Mouse (Mus musculus): Measurements from ENCODE around the gene Pus3.

Gene Pus3

DNA sequence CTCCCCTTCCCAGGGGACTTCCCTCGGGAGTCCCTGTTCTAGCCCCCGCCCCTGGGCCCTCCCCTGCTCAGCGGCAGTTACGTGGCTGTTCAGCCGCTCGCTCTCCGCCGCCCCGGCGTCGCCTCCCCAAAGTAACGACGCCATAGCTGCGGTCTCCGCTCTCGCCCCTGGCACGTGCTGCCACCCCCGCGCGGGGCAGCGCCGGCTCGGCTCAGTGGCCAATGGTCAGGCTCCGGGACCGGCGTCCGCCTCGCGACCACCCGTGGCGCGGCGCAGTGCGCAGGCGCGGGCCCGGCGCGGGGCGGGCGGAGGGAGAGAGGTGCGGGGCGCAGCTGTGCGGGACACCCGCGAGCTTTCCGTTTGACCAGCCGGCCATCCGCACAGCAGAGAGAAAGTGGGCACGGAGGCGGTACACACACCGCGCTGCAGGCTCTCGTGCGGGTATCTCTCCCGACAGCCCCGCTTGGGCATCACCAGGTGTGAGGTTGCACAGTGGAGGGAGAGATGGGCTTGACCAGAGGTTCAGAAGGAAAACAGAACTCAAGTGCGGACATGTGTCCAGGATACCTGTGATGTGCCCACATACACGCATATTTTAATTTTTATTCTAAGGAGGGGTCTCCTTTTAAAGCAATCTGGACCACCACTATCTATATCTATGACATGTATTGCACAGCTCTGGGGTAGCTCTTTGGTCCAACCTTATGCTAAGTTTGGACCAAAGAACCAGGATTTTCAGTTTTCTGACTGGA, at the start of gene Pus3, which contains the start of gene Ddx25:
Pus3 (plus strand) TSS at position 339 of the 752 bp plus-strand sequence.
Ddx25 (minus strand) TSS at position 272 of the 752 bp plus-strand sequence.
- Histone ChIP-seq H3K36me3 (ENCODE audit: control insufficient read depth, insufficient read depth, low read length, poor library complexity, severe bottlenecking) (0 out of 2 replicates have a peak, but pooled peaks cover 3% of the 10 kb centered on the region), H3K27me3 (ENCODE audit: control insufficient read depth, insufficient read depth, low read length, poor library complexity, severe bottlenecking) (no peaks in the 10 kb centered on the region; the same call in 1 of the 2 replicates)
- peak; percentile 44 for DNase-seq (ENCODE audit: low read depth, low spot score)

DNA sequence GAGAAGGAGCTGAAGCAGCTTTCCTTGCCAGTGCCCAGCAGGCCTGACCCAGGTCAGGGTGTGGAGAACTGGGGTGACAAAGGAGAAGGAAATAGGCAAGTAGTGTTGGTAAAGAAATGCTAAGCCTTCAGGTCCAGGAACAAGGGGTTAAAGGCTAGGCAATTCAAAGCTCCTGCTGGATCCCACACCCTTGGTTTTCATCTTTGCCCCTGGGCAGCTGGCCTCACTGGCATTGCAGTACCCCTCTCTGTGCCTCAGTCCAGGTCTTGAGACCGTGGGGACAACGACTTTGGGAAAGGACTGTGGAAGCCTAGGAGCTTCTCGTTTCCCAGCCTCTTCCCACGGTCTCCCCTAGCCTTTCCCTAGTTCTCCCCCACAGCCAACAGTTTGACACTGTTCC, 44.5 kb upstream of the Pus3 start:
- Histone ChIP-seq H3K36me3 (ENCODE audit: control insufficient read depth, insufficient read depth, low read length, poor library complexity, severe bottlenecking) (no peaks in the 10 kb centered on the region), H3K27me3 (ENCODE audit: control insufficient read depth, insufficient read depth, low read length, poor library complexity, severe bottlenecking) (no peaks in the 10 kb centered on the region)
- no peak for DNase-seq (ENCODE audit: low read depth, low spot score)

DNA sequence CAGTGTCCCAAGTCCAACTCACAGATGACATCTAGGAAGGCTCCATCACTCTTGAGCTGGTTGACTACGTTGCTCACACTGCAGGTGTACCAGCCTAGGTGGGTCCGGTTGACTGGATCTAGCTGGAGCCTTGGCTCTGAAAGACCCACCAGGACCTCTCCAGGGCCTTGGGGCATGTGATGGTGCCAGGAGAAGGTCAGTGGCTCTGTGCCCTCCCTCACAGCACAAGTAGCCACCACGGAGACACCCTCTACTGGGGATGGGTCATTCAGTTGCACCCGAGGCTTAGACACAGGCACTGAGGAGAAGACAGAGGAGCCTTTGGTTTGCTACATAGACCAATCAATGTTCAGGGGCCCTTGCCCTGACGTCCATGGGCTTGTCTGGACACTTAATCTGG, 42.2 kb upstream of the Pus3 start:
- H3K27me3 ChIP-seq (ENCODE audit: control insufficient read depth, insufficient read depth, low read length, poor library complexity, severe bottlenecking): no peaks in the 10 kb centered on the region

DNA sequence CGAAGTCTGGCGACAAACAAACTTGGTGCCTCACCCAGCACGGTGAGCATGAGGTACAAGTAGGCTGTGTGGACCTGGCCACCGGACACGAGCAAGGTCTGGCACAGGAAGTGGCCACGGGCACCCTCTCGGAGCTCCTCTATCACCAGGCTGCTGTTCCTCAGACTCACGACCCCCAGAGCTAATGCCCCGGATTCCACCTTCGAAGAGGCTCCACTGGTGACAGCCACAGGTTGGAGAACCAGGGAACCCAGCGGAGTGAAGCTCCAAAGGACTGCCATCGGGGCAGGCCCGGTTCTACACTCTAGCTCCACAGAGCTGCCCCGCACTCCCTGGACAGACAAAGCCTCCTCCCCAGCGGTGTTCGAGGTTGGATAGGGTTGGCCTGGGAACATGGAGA, 41.7 kb upstream of the Pus3 start:
- DNase-seq (ENCODE audit: low read depth, low spot score): no peak
- Histone ChIP-seq H3K36me3 (ENCODE audit: control insufficient read depth, insufficient read depth, low read length, poor library complexity, severe bottlenecking) (no peaks in the 10 kb centered on the region), H3K27me3 (ENCODE audit: control insufficient read depth, insufficient read depth, low read length, poor library complexity, severe bottlenecking) (no peaks in the 10 kb centered on the region)

More for the DNA sequence above, 42.2 kb upstream of the Pus3 start:
- no peak for DNase-seq (ENCODE audit: low read depth, low spot score)
- H3K36me3 ChIP-seq (ENCODE audit: control insufficient read depth, insufficient read depth, low read length, poor library complexity, severe bottlenecking): no peaks in the 10 kb centered on the region

DNA sequence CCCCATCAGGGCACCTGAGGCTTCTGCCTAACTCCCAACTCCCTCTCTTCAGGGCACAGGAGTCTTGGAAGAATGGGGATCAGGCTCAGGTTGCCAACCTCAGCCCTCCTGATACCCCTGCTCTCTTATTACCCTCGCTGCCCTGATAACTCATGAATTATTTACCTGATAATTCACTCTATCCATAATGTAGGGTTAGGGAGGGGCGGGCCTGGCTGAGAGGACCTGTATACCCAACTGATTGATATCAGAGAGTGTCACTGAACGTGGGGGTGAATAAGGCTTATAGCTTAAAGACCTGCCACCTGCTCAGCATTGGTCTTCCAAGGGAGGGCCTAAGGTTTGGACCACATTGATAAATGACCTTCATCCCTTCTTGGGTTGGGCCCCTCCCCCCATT, 40.2 kb upstream of the Pus3 start, which contains the start of gene Gm1113:
Gm1113 (minus strand) TSS at position 101 of the 400 bp plus-strand sequence.
- H3K27me3 ChIP-seq (ENCODE audit: control insufficient read depth, insufficient read depth, low read length, poor library complexity, severe bottlenecking): no peaks in the 10 kb centered on the region
- DNase-seq (ENCODE audit: low read depth, low spot score): no peak
- H3K36me3 ChIP-seq (ENCODE audit: control insufficient read depth, insufficient read depth, low read length, poor library complexity, severe bottlenecking): no peaks in the 10 kb centered on the region

DNA sequence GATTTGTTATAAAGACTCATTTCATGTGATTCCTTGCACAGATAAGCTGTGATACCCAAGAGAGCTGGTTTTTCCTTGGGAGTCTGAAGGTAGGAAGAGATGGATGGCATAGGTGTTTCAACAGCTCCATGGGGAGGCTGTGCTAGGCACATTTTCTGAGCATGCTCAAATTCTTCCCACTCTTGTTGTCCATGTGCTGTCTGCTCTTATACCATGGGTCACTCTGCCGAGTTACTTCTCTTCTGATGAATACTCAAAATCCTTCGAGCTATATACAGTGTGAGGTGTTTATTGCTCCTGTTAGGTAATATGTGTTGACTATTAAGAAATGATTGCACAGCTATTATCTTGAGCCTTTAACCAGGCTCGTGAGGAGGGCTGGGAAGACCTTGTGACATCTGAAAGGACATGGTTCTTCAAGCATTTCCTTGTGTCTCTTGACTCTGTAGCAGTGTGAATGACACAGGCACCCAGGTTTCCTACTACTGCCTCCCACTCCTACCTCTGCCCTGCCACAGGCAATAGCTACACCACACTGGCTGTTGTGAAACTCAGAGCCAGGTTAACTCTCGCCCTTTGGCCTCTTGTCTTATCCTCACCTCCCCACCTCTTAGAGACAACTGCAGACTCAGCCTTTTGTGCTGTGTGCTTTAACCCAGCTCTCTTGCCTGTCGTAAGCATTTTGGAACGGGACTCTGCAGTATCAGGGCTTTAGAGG, 37.6 kb upstream of the Pus3 start:
- Histone ChIP-seq H3K27me3 (ENCODE audit: control insufficient read depth, insufficient read depth, low read length, poor library complexity, severe bottlenecking) (no peaks in the 10 kb centered on the region), H3K36me3 (ENCODE audit: control insufficient read depth, insufficient read depth, low read length, poor library complexity, severe bottlenecking) (no peaks in the 10 kb centered on the region)
- DNase-seq (ENCODE audit: low read depth, low spot score): no peak

DNA sequence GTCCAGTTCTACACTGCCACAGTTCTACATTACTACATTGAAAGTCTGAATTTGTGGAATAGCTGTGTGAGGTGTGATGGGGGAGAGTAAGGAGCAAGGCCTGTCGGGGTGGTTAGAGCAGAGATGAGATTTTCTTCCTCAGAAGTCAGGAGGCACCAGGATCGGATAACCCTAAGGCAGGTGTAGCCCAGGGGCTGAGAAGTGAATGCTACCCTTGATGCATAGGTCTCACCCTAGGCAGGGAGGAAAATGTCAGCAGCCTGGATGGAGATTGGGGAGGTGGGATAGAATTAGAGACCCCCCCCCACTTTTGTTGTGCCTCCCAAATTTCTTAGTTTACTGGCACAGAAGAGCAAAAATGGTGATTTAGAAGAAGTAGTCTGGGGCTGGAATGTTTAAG, 36.2 kb upstream of the Pus3 start:
- DNase-seq (ENCODE audit: low read depth, low spot score): no peak
- Histone ChIP-seq H3K27me3 (ENCODE audit: control insufficient read depth, insufficient read depth, low read length, poor library complexity, severe bottlenecking) (no peaks in the 10 kb centered on the region), H3K36me3 (ENCODE audit: control insufficient read depth, insufficient read depth, low read length, poor library complexity, severe bottlenecking) (no peaks in the 10 kb centered on the region)

DNA sequence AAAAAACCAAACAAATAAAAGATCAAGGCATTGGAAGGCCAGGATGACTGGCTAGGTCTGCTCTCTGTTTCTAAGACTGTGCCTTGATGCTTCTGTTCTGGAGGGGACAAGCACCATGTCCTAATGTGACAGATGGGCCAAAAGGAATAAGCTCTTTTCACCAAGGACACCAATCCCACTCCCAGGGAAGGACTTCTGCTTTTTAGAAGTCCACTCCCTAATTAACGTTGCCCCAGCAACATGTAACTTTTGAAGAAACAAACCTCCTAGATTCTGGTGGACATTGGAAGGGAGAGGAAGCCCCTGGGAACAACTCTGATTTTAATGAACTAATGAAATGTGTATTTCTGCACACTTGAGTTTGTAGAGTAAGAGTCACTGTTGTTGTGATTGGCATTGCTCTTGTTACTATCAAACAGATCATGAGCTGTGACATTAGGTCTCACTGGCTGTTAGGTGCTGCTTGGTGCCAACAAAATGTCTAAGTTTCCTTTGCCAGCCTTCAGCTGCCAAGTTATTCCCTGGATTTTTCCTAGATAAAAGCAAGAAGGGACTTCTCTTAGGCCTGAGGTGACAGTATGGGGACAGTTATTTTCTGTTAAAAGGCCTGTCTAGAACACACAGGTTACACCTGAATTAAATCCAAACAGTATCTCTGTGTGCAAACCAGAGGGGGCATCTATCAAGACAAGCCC, 35.4 kb upstream of the Pus3 start:
- no peaks in the 10 kb centered on the region for H3K36me3 ChIP-seq (ENCODE audit: control insufficient read depth, insufficient read depth, low read length, poor library complexity, severe bottlenecking)
- DNase-seq (ENCODE audit: low read depth, low spot score): no peak
- H3K27me3 ChIP-seq (ENCODE audit: control insufficient read depth, insufficient read depth, low read length, poor library complexity, severe bottlenecking): no peaks in the 10 kb centered on the region

DNA sequence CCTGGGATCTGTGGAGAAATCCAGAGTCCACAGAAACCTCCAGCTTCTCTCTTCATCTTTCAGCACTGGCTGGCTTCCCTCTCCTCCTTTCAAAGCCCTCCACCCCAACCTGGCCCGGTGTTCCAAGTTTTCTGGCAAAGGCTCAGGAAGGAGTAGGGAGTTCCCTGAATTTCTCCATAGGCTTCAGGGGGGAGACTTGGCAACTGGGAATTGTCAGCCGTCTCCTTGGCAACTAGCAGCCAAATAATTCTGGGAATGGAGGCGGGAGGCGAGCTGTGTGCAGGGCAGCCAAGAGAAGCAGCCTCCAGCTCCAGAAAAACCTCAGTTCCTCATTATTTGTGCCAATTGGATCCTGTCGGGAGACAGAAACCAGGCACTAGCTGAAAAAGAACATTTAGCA, 34.9 kb upstream of the Pus3 start:
- DNase-seq (ENCODE audit: low read depth, low spot score): no peak
- no peaks in the 10 kb centered on the region for H3K36me3 ChIP-seq (ENCODE audit: control insufficient read depth, insufficient read depth, low read length, poor library complexity, severe bottlenecking)
- no peaks in the 10 kb centered on the region for H3K27me3 ChIP-seq (ENCODE audit: control insufficient read depth, insufficient read depth, low read length, poor library complexity, severe bottlenecking)

DNA sequence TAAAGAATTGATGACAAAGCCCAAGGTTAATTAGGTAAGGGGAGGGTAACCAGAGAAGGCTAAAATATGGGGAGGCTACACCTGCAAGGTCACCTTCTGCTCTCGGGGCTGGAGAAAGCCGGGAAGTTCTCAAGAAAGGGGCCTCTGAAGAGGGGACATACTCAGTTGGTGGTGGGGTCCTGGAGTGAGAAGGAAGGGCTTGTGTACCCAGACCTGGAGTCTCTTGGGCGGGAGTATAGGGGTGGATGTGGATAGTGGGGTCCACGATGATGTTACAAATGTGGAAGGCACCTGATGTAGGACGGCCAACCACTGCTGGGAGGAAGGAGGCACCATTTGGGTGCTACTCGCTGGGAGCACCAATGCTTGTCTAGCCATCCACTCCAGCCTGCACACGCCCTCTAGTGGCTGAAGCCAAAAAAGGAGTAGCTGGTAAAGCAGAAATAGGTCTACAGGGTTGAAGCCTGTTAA, 34.4 kb upstream of the Pus3 start:
- no peaks in the 10 kb centered on the region for H3K36me3 ChIP-seq (ENCODE audit: control insufficient read depth, insufficient read depth, low read length, poor library complexity, severe bottlenecking)
- no peaks in the 10 kb centered on the region for H3K27me3 ChIP-seq (ENCODE audit: control insufficient read depth, insufficient read depth, low read length, poor library complexity, severe bottlenecking)
- peak; percentile 83 for DNase-seq (ENCODE audit: low read depth, low spot score)

DNA sequence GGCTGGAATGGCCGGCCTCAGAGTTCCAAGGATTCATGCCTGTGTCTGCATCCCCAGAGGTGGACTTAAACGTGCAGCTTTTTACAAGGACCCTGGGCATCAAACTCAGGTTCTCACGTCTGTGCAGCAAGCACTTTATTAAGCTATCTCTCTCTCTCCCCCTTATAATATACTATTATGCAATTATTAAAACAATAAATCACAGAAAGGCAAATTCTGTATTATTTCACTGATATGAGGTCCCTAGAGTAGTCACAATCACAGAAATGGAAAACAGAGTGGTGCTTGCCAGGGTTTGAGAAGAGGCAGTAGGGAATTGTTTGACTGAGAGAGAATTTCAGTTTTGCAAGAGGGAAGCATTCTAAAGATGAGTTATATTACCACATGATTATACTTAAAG, 29.3 kb upstream of the Pus3 start:
- H3K36me3 ChIP-seq (ENCODE audit: control insufficient read depth, insufficient read depth, low read length, poor library complexity, severe bottlenecking): no peaks in the 10 kb centered on the region
- no peaks in the 10 kb centered on the region for H3K27me3 ChIP-seq (ENCODE audit: control insufficient read depth, insufficient read depth, low read length, poor library complexity, severe bottlenecking)
- DNase-seq (ENCODE audit: low read depth, low spot score): no peak

DNA sequence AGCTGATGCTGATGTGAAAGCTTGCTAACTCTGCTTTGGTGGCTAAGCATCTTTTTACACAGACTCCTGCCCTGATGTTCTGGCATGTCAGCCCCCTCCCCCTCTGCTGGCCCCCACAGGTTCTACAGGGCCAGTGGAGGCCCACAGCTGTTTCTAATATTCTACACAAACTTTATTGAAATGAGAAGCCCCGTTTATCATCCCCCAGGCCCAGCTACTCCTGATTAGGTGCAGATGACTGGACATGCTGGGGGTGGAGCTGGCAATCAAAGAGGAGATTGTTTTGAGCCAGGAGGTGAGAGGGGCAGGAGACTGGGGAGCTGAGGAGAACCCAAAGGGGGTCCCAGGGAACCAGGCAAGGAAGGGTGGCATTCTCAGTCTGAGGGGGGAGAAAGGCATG, 28.6 kb upstream of the Pus3 start:
- no peaks in the 10 kb centered on the region for H3K36me3 ChIP-seq (ENCODE audit: control insufficient read depth, insufficient read depth, low read length, poor library complexity, severe bottlenecking)
- DNase-seq (ENCODE audit: low read depth, low spot score): no peak
- H3K27me3 ChIP-seq (ENCODE audit: control insufficient read depth, insufficient read depth, low read length, poor library complexity, severe bottlenecking): no peaks in the 10 kb centered on the region

DNA sequence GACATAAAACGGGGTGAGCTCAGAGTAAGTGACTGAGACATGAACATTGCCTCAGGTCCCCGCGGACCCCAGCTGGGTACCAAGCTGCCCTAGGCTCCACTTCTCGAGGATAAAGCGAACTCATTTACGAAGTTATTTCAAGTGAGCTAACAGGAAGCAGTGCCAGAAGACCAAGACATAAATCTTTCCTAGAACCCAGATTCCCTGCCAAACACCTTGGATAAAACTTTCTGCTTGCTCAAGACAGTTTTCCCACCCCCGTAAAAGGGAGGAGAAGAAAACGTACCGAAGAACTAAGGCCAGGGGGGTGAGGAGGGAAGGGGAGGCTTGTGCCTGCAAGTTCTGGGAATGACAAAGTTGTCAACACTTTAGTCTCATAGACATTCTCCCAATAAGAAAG, 25.1 kb upstream of the Pus3 start:
- no peak for DNase-seq (ENCODE audit: low read depth, low spot score)
- no peaks in the 10 kb centered on the region for H3K27me3 ChIP-seq (ENCODE audit: control insufficient read depth, insufficient read depth, low read length, poor library complexity, severe bottlenecking)
- H3K36me3 ChIP-seq (ENCODE audit: control insufficient read depth, insufficient read depth, low read length, poor library complexity, severe bottlenecking): no peaks in the 10 kb centered on the region

DNA sequence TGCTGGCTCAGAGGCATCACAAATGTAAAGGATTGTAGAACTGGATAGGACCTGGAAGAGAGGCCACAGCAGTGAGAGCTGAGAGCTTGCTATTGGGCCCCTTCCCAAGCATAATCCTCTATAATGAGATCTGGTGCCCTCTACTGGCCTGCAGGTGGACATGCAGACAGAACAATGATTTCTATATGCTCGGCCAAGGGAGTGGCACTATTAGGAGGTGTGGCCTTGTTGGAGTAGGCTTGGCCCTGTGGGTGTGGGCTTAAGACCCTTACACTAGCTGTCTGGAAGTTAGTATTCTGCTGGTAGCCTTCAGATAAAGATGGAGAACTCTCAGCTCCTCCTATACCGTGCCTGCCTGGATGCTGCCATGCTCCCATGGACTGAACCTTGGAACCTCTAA, 23.3 kb upstream of the Pus3 start:
- peak; percentile 67 for DNase-seq (ENCODE audit: low read depth, low spot score)
- H3K36me3 ChIP-seq (ENCODE audit: control insufficient read depth, insufficient read depth, low read length, poor library complexity, severe bottlenecking): no peaks in the 10 kb centered on the region

DNA sequence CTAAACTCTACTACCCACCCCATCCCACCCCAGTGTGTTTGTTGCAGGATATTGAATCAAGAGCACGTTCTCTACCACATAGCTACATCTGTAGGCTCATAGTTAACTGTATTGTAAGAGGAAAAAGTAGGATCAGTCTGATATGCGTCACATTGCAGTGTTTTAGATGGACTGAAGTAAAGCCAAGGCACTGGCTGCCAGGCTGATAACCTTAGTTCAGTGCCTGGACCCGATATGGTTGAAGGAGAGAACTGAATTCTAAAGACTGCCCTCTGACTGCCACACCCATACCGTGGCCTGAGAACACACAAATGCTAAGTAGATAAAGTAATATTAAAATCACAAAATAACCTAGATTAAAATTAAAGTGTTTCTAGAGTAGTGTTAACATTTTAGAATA, 22.5 kb upstream of the Pus3 start:
- no peaks in the 10 kb centered on the region for H3K36me3 ChIP-seq (ENCODE audit: control insufficient read depth, insufficient read depth, low read length, poor library complexity, severe bottlenecking)
- H3K27me3 ChIP-seq (ENCODE audit: control insufficient read depth, insufficient read depth, low read length, poor library complexity, severe bottlenecking): no peaks in the 10 kb centered on the region
- DNase-seq (ENCODE audit: low read depth, low spot score): no peak

More for the DNA sequence above, 23.3 kb upstream of the Pus3 start:
- H3K27me3 ChIP-seq (ENCODE audit: control insufficient read depth, insufficient read depth, low read length, poor library complexity, severe bottlenecking): no peaks in the 10 kb centered on the region

Measured in splenic B cell, adult 2 months (primary cell).